Mouse (Mus musculus) cerebellum, adult 2 months (tissue): ENCODE data around the gene Carns1. TPM values are rescaled to one million over a fixed set of nuclear protein-coding genes. Genes with fewer than 3 reads are reported as not detected.
A peak's percentile ranks its signal among the peaks of the same experiment; 100 is the strongest.

Source experiments
- DNase-seq, 2 experiments: peaks; one replicate each; pipeline ENCODE4 v3.0.0; 2021
- H3K27ac ChIP-seq: fragments of 200-500 bp; 2 replicates; pipeline ENCODE4 v1.5.1; 2012; ENCODE audit warnings: low read length, control low read depth, inconsistent platforms; ENCODE audit not compliant: insufficient read depth
- H3K27me3 ChIP-seq: fragments of 200-500 bp; 2 replicates; pipeline ENCODE4 v1.6.1; 2012; ENCODE audit warnings: inconsistent platforms, mild to moderate bottlenecking, low read length, moderate library complexity; ENCODE audit not compliant: control insufficient read depth, insufficient read depth
- H3K4me1 ChIP-seq: fragments of 200-500 bp; 2 replicates; pipeline ENCODE4 v1.6.1; 2011; ENCODE audit warnings: low read length; ENCODE audit not compliant: control insufficient read depth, insufficient read depth
- H3K4me3 ChIP-seq: fragments of 200-500 bp; replicated peaks from 2 replicates; pipeline ENCODE3; 2011; ENCODE audit warnings: mild to moderate bottlenecking, low read depth, low read length, control low read depth; ENCODE audit not compliant: insufficient read depth
- CTCF ChIP-seq: fragments of 200-500 bp; IDR thresholded peaks from 2 replicates; pipeline ENCODE4 v1.5.1; 2011; ENCODE audit warnings: low read depth, mild to moderate bottlenecking, control low read depth, low read length, moderate library complexity, borderline replicate concordance; ENCODE audit not compliant: insufficient read depth
- POLR2A ChIP-seq: fragments of 200-500 bp; IDR thresholded peaks from 2 replicates; pipeline ENCODE4 v1.6.1; 2011; ENCODE audit warnings: low read length, control low read depth, borderline replicate concordance; ENCODE audit not compliant: insufficient read depth
- WGBS: fragments of 180-500 bp; shearing (Covaris S2); methylation state at CpG from one replicate; pipeline ENCODE4 v1.1.7; 2018; 5-methylcytosine and 5-hydroxymethylcytosine counted together
- polyA plus RNA-seq: library from polyadenylated mRNA; depleted of rRNA; stranded (reverse); fragments of >200 nt; gene quantifications from 2 replicates; pipeline ENCODE4 v1.2.3, GENCODE M21; 2012

The Carns1 gene
- polyA plus RNA-seq, 1 experiment = 31.2 TPM

GRCm38 (mm10) chr19:4208563-4208962 lies 33.3 kb upstream of the Carns1 start:
- Histone ChIP-seq H3K27ac (no peak overlapping the region), H3K4me1 (no peaks in the 10 kb centered on the region), H3K4me3 (no peak overlapping the region), H3K27me3 (no peaks in the 10 kb centered on the region)
- DNase-seq = no peak
- WGBS = 83% methylated on average over 5 of the region's 5 CpGs
- TF ChIP-seq CTCF = no peak
- no peak for TF ChIP-seq POLR2A

GRCm38 (mm10) chr19:4206971-4207370 lies 31.7 kb upstream of the Carns1 start:
- no peaks in the 10 kb centered on the region for H3K27me3 ChIP-seq
- DNase-seq = peak; percentile 70 to 77
- WGBS = 3% methylated on average over 2 of the region's 2 CpGs
- no peak overlapping the region for H3K4me3 ChIP-seq
- H3K27ac ChIP-seq = no peak overlapping the region
- H3K4me1 ChIP-seq = no peaks in the 10 kb centered on the region; the same call in none of the 2 replicates
- peak; percentile 98 for TF ChIP-seq CTCF
- no peak for TF ChIP-seq POLR2A

- Histone ChIP-seq H3K27me3 (no peaks in the 10 kb centered on the region), H3K27ac (no peak overlapping the region), H3K4me3 (no peak overlapping the region), H3K4me1 (peaks cover 7% of the 10 kb centered on the region)
- TF ChIP-seq POLR2A (no peak), CTCF (no peak)
- WGBS = 67% methylated on average over 4 of the region's 4 CpGs
- DNase-seq = no peak
Measured at GRCm38 (mm10) chr19:4204889-4205288, 29.6 kb upstream of the Carns1 start.

GRCm38 (mm10) chr19:4203604-4204326 lies 28.5 kb upstream of the Carns1 start:
- H3K27ac ChIP-seq = no peak overlapping the region
- H3K4me3 ChIP-seq = no peak overlapping the region
- DNase-seq = no peak
- TF ChIP-seq CTCF (no peak), POLR2A (no peak)
- H3K27me3 ChIP-seq = no peaks in the 10 kb centered on the region
- 62% methylated on average over 13 of the region's 13 CpGs for WGBS
- H3K4me1 ChIP-seq = peaks cover 7% of the 10 kb centered on the region

DNA sequence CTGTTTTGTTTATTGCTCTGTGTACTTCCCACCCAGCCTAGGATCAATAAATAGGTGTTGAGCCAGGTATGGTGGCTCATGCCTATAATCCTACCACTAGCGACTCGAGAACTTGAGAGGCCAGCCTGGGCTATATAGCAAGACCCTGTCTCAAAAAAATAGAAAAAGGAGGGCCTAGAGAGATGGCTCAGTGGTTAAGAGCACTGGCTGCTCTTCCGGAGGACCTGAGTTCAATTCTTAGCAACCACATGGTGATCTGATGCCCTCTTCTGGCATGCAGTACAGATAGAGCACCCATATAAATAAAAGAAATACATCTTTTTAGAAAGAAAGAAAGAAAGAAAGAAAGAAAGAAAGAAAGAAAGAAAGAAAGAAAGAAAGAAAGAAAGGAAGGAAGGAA lies 27.9 kb upstream of the Carns1 start:
- Histone ChIP-seq H3K4me3 (no peak overlapping the region), H3K4me1 (peaks cover 7% of the 10 kb centered on the region), H3K27me3 (no peaks in the 10 kb centered on the region), H3K27ac (no peak overlapping the region)
- DNase-seq = no peak
- TF ChIP-seq POLR2A (no peak), CTCF (no peak)
- 64% methylated on average over 3 of the region's 3 CpGs for WGBS

- Histone ChIP-seq H3K4me1 (peaks cover 10% of the 10 kb centered on the region), H3K27ac (peak overlapping the region; percentile 58), H3K4me3 (peak overlapping the region; percentile 74), H3K27me3 (no peaks in the 10 kb centered on the region)
- no peak for TF ChIP-seq CTCF
- no peak for TF ChIP-seq POLR2A
- WGBS = 29% methylated on average over 7 of the region's 7 CpGs
- no peak for DNase-seq
Measured at GRCm38 (mm10) chr19:4202149-4202548, 26.9 kb upstream of the Carns1 start.

GRCm38 (mm10) chr19:4201291-4201909 lies 26.1 kb upstream of the Carns1 start, which contains the start of gene Rad9a:
Gene Rad9a (minus strand): TSS chr19:4201662.
- H3K27me3 ChIP-seq = no peaks in the 10 kb centered on the region
- TF ChIP-seq POLR2A (peak; percentile 97), CTCF (no peak)
- H3K4me3 ChIP-seq = peak within 1 kb of the TSS; percentile 74
- H3K4me1 ChIP-seq = peaks cover 17% of the 10 kb centered on the region
- DNase-seq = peak; percentile 95 to 97
- under 1% methylated on average over 34 of the region's 34 CpGs for WGBS
- peak within 1 kb of the TSS; percentile 58 for H3K27ac ChIP-seq

GRCm38 (mm10) chr19:4197180-4197579 lies 21.9 kb upstream of the Carns1 start:
- H3K4me3 ChIP-seq = no peak overlapping the region
- H3K27ac ChIP-seq = 0 out of 2 replicates have a peak overlapping the region, but pooled peaks have one; percentile 35
- no peaks in the 10 kb centered on the region for H3K27me3 ChIP-seq
- peaks cover 47% of the 10 kb centered on the region for H3K4me1 ChIP-seq
- TF ChIP-seq CTCF = no peak
- TF ChIP-seq POLR2A = no peak
- 65% methylated on average over 3 of the region's 3 CpGs for WGBS
- DNase-seq = no peak
